Mouse (Mus musculus) testis, adult 2 months (tissue): Measurements from ENCODE around the gene Ddx1.

Experiments used
- CTCF ChIP-seq: fragments of 200-500 bp; IDR thresholded peaks from 2 replicates; pipeline ENCODE4 v1.5.1; 2012; ENCODE audit warnings: low read depth, mild to moderate bottlenecking, inconsistent platforms, low read length, moderate library complexity; ENCODE audit not compliant: control insufficient read depth, insufficient read depth, insufficient replicate concordance
- POLR2A ChIP-seq: fragments of 200-500 bp; IDR thresholded peaks from 2 replicates; pipeline ENCODE4 v1.6.1; 2012; ENCODE audit warnings: low read depth, mild to moderate bottlenecking, inconsistent platforms, low read length, moderate library complexity; ENCODE audit not compliant: control insufficient read depth

DNA sequence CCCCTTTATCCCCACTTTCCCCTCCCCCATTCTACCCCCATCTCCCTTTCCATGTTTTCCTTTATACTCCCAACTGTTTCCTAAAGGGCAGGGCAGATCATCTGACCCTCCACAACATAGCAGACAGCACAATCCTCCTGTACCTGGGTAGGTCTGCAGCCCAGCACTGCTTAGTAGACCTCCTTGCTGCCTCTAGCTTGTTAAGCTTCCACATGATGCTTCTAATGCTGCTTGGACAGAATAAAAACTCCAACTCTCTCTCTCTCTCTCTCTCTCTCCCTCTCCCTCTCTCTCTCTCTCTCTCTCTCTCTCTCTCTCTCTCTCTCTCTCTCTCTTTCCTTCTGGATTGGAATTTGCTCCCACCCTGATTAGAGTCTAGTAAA lies 68.7 kb downstream of the Ddx1 start:
- TF ChIP-seq CTCF: no peak
- TF ChIP-seq POLR2A: no peak
